Mouse (Mus musculus) forebrain, embryonic 15.5 days (tissue): Measurements from ENCODE around the gene Tdpoz4. TPM values are rescaled to one million over a fixed set of nuclear protein-coding genes. Genes with fewer than 3 reads are reported as not detected.
"Not testable (repeated sequence)": the region's sequence is repeated elsewhere in the genome, so short reads cannot be mapped to it uniquely, and the experiment has no call there.

ENCODE experiments used
- ATAC-seq: fragments of 200-750 bp; cut with Nextera tagmentation; replicated peaks from 2 replicates; pipeline ENCODE4 v1.8.0; 2017; ENCODE audit warnings: mild to moderate bottlenecking, moderate TSS enrichment, moderate library complexity
- H3K27ac ChIP-seq: fragments of 300-500 bp; sonication (generic); replicated peaks from 2 replicates; pipeline ENCODE4 v1.5.1; 2015; ENCODE audit warnings: mild to moderate bottlenecking, inconsistent platforms
- H3K27me3 ChIP-seq: fragments of 300-500 bp; sonication (generic); 2 replicates; pipeline ENCODE4 v1.6.1; 2015; ENCODE audit warnings: inconsistent platforms
- H3K36me3 ChIP-seq: fragments of 300-500 bp; sonication (generic); 2 replicates; pipeline ENCODE4 v1.6.1; 2015; ENCODE audit warnings: mild to moderate bottlenecking, inconsistent platforms
- H3K4me1 ChIP-seq: fragments of 300-500 bp; sonication (generic); 2 replicates; pipeline ENCODE4 v1.6.1; 2015; ENCODE audit warnings: inconsistent platforms
- H3K4me2 ChIP-seq: fragments of 300-500 bp; sonication (generic); replicated peaks from 2 replicates; pipeline ENCODE4 v1.6.1; 2015; ENCODE audit warnings: mild to moderate bottlenecking, inconsistent platforms
- H3K4me3 ChIP-seq: fragments of 300-500 bp; sonication (generic); 2 replicates; pipeline ENCODE4 v1.5.1; 2015; ENCODE audit warnings: mild to moderate bottlenecking, inconsistent platforms
- H3K9ac ChIP-seq: fragments of 300-500 bp; sonication (generic); replicated peaks from 2 replicates; pipeline ENCODE4 v1.6.1; 2015; ENCODE audit warnings: mild to moderate bottlenecking, inconsistent platforms
- H3K9me3 ChIP-seq: fragments of 300-500 bp; sonication (generic); 2 replicates; pipeline ENCODE4 v1.6.1; 2016; ENCODE audit warnings: inconsistent platforms
- WGBS: fragments of 180-500 bp; shearing (Covaris S2); methylation state at CpG from one replicate; pipeline ENCODE4 v1.1.7; 2015; ENCODE audit warnings: mixed read lengths; 5-methylcytosine and 5-hydroxymethylcytosine counted together
- polyA plus RNA-seq: library from polyadenylated mRNA; unstranded; fragments of >200 nt; fragmentation: Nextera tagmentation; extraction: Ambion mirVana; gene quantifications from 2 replicates; pipeline ENCODE4 v1.2.1, GENCODE M21; 2015

The Tdpoz4 gene
- polyA plus RNA-seq: not detected in 2 replicates

GRCm38 (mm10) chr3:93796098-93796497 lies at the start of gene Tdpoz4:
TSS of gene Tdpoz4 (plus strand) at chr3:93796398.
- H3K27ac ChIP-seq: not testable (repeated sequence)

GRCm38 (mm10) chr3:93754022-93754421 lies 42.2 kb upstream of the Tdpoz4 start:
- H3K9ac ChIP-seq, H3K9me3 ChIP-seq, ATAC-seq, H3K27ac ChIP-seq, H3K4me3 ChIP-seq, H3K4me2 ChIP-seq, H3K27me3 ChIP-seq, H3K4me1 ChIP-seq, H3K36me3 ChIP-seq: not testable (repeated sequence)
- 92% methylated on average over 18 of the region's 18 CpGs for WGBS

More at GRCm38 (mm10) chr3:93796098-93796497, at the start of gene Tdpoz4:
- not testable (repeated sequence) for H3K4me1 ChIP-seq, H3K4me3 ChIP-seq, H3K9me3 ChIP-seq, H3K4me2 ChIP-seq, H3K36me3 ChIP-seq, H3K27me3 ChIP-seq, ATAC-seq, H3K9ac ChIP-seq

- not testable (repeated sequence) for H3K4me2 ChIP-seq, H3K36me3 ChIP-seq, ATAC-seq, H3K4me1 ChIP-seq, H3K27ac ChIP-seq, H3K9ac ChIP-seq, H3K9me3 ChIP-seq, H3K27me3 ChIP-seq, H3K4me3 ChIP-seq
- WGBS: 68% methylated on average over 1 of the region's 1 CpGs
These were observed 23.5 kb upstream of the Tdpoz4 start, which contains the start of gene Gm5773 for GRCm38 (mm10) chr3:93772700-93773099. TSS of gene Gm5773 (plus strand) at chr3:93773000.

- not testable (repeated sequence) for H3K9ac ChIP-seq, H3K4me2 ChIP-seq, H3K36me3 ChIP-seq, H3K27me3 ChIP-seq, H3K4me1 ChIP-seq, H3K4me3 ChIP-seq, H3K27ac ChIP-seq, H3K9me3 ChIP-seq
- ATAC-seq: 0 out of 2 replicates have a peak, but pooled peaks have one; percentile 51
These were observed 17.1 kb downstream of the Tdpoz4 start for GRCm38 (mm10) chr3:93813341-93813740.

GRCm38 (mm10) chr3:93825720-93826119 lies 29.5 kb downstream of the Tdpoz4 start, which contains the start of gene Tdpoz3:
TSS of gene Tdpoz3 (plus strand) at chr3:93826020.
- not testable (repeated sequence) for H3K4me3 ChIP-seq, H3K9ac ChIP-seq, H3K4me2 ChIP-seq, ATAC-seq, H3K27me3 ChIP-seq, H3K36me3 ChIP-seq, H3K9me3 ChIP-seq, H3K27ac ChIP-seq, H3K4me1 ChIP-seq
- WGBS: 90% methylated on average over 1 of the region's 1 CpGs

Other genes starting within 250 kb of the Tdpoz4 start
- gene S100a10, start 241.3 kb upstream of the Tdpoz4 start, polyA plus RNA-seq: 114 and 115 TPM in 2 replicates
- gene Tdpoz2, start 143.7 kb upstream of the Tdpoz4 start, polyA plus RNA-seq: not detected in 2 replicates
- gene Tdpoz1, start 120.1 kb upstream of the Tdpoz4 start, polyA plus RNA-seq: not detected in 2 replicates
- not detected in 2 replicates for gene Gm37596, start 103.3 kb upstream of the Tdpoz4 start, polyA plus RNA-seq
- not detected in 2 replicates for gene Gm5773, start 23.4 kb upstream of the Tdpoz4 start, polyA plus RNA-seq
- not detected in 2 replicates for gene Tdpoz3, start 29.6 kb downstream of the Tdpoz4 start, polyA plus RNA-seq
- not detected in 2 replicates for gene Gm9117, start 147.1 kb downstream of the Tdpoz4 start, polyA plus RNA-seq
- not detected in 2 replicates for gene Tdpoz5, start 164.9 kb downstream of the Tdpoz4 start, polyA plus RNA-seq